Mouse (Mus musculus): Measurements from ENCODE around the gene Olfr95. TPM values are rescaled to one million over a fixed set of nuclear protein-coding genes. Genes with fewer than 3 reads are reported as not detected.

The Olfr95 gene
- polyA plus RNA-seq, 1 experiment from 2014 or later: not detected

DNA sequence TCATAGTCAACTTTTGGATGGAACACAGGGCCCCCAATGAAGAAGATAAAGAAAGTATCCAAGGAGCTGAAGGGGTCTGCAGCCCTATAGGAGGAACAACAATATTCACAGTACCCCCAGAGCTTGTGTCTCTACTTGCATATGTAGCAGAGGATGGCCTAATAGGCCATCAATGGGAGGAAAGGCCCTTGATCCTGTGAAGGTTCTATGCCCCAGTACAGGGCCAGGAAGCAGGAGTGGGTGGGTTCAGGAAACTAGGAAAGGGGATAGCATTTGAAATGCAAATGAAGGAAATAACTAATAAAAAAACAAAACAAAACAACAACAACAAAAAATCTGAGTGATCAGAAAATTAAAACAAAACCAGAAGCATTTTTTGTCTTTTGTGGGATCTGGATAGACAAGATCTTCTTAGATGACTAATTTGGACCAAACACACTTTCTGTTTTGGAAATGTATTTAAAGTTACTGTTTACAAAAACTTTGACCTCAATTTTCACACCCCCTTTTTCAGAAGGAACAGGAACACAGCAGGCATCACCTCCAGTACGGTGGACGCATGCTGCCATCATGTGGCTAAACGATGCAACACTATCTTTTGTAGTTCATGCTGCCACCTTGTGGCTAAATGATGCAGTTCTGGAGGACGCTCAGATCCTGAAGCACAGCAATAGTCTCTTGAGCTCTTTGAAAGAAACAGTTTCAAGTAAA, 9.6 kb downstream of the Olfr95 start:
- H3K36me3 ChIP-seq (replicated peaks): no peaks in the 10 kb centered on the region
- H3K27me3 ChIP-seq: peaks cover 6% of the 10 kb centered on the region
- no peak overlapping the region for H3K4me2 ChIP-seq
- H3K4me3 ChIP-seq (replicated peaks): no peak overlapping the region
- under 1% methylated on average over 4 of the region's 4 CpGs for WGBS (ENCODE audit: insufficient replicate concordance)
- H3K9me3 ChIP-seq (replicated peaks): no peaks in the 10 kb centered on the region
- H3K9ac ChIP-seq: no peak overlapping the region
- no peak overlapping the region for H3K27ac ChIP-seq (replicated peaks)
- no peaks in the 10 kb centered on the region for H3K4me1 ChIP-seq (replicated peaks)
- no peak for ATAC-seq (ENCODE audit: insufficient read depth)

DNA sequence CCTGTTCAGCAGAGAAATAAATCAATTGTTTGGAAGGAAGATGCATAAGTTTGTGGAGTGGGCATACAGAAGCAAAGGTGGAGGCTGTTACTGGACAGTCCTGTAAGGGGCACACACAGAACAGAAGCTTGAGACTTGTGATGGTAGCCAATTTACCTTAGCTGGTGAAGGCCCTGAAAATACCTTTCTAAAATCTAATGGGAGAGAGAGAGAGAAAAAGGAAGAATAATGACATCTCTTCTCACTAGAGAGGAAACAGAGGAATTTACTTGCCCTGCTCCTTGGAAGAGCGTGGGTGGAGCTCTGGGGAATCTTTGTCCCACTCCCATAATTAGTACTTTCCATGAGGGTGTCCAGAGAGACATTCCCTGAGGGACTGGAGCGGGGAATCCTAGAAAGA, 12.0 kb downstream of the Olfr95 start, which contains the start of gene Olfr94:
TSS of gene Olfr94 (minus strand) at position 101 of the 400 bp plus-strand sequence.
- Histone ChIP-seq H3K4me2 (no peak within 1 kb of the TSS), H3K4me3 (replicated peaks) (no peak within 1 kb of the TSS)
- WGBS (ENCODE audit: insufficient replicate concordance): 65% methylated on average over 2 of the region's 2 CpGs

DNA sequence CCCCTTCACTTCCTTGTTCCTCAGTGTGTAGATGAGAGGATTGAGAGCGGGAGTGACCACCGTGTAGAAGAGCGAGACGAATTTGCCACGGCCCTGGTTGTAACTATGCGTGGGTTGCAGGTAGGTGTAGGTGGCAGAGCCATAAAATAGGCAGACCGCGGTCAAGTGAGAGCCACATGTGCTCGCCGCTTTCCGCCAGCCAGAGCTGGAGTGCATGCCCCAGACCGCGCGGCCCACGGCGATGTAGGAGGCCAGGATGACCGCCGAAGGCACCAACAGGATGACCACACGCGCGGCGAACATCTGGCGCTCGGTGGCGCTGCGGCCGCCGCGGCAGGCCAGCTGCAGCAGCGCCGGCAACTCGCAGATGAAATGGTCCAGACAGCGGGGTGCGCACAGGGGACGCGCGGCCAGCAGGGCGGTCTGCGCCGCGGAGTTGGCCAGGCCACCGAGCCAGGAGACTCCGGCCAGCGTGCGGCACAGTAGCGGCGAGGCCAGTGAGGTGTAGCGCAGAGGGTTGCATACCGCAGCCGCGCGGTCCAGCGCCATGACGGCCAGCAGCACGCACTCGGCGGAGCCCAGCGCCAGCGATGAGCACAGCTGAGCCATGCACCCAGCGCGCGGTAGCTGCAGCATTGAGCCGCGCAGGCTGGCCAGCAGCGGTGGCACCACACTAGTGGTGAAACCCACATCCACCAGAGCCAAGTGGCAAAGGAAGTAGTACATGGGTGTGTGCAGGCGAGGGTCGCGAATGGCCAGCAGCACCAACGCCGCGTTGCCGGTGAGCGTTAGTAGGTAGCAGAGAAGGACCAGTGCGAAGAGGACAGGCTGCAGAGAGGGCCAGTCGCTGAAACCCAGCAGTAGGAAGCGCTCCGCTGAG, 15.8 kb downstream of the Olfr95 start:
- WGBS (ENCODE audit: insufficient replicate concordance): 2% methylated on average over 77 of the region's 77 CpGs
- Histone ChIP-seq H3K36me3 (replicated peaks) (no peaks in the 10 kb centered on the region), H3K27ac (replicated peaks) (no peak overlapping the region), H3K9ac (no peak overlapping the region), H3K4me1 (replicated peaks) (no peaks in the 10 kb centered on the region), H3K9me3 (replicated peaks) (no peaks in the 10 kb centered on the region), H3K27me3 (peaks cover 41% of the 10 kb centered on the region), H3K4me2 (peak overlapping the region; percentile 51), H3K4me3 (replicated peaks) (peak overlapping the region; percentile 22; the same call in 1 of the 2 replicates)
- no peak for ATAC-seq (ENCODE audit: insufficient read depth)

More for the DNA sequence above, 12.0 kb downstream of the Olfr95 start, which contains the start of gene Olfr94:
- Histone ChIP-seq H3K4me1 (replicated peaks) (no peaks in the 10 kb centered on the region), H3K9ac (no peak within 1 kb of the TSS), H3K27me3 (peaks cover 30% of the 10 kb centered on the region), H3K36me3 (replicated peaks) (no peaks in the 10 kb centered on the region), H3K27ac (replicated peaks) (no peak within 1 kb of the TSS), H3K9me3 (replicated peaks) (no peaks in the 10 kb centered on the region)
- no peak for ATAC-seq (ENCODE audit: insufficient read depth)

DNA sequence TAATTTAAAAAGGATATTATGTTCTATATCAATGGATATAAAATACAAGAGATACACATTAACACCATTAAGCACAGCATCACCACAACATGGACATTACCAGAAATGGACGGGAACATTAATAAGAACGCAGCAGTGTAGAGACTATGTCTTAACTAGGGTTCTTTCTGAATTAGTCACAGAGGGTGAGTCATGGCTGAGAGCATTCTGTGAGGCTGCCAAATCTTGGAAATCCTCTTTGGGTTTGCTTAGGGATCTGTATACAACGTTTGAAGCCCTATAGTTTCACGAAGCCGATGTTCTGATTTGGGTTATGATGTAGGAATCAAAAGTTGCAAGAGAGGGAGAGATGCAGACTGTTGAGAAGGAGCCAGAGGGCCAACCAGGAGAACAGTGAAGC, 18.1 kb downstream of the Olfr95 start:
- ATAC-seq (ENCODE audit: insufficient read depth): no peak
- 69% methylated on average over 5 of the region's 5 CpGs for WGBS (ENCODE audit: insufficient replicate concordance)
- no peaks in the 10 kb centered on the region for H3K9me3 ChIP-seq (replicated peaks)

DNA sequence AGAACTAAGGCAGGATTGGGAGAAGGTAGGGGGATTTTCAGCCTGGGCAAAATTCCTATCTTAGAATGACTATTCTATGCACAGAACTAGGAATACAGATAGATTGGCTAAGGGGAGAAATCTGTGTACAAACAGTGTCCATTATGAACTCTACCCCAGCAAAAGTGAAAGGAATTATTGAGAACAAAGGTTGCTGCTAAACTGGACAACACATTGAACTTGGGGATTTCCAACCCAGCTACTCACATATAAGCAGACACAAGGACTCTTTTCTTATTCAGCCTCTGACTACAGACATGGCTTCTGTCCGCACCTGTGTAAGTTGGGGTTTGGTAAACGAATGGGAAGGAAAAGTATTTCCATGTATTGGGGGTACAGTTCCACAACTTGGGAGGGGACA, 19.3 kb downstream of the Olfr95 start, which contains the start of gene Ubd:
TSS of gene Ubd (plus strand) at position 237 of the 400 bp plus-strand sequence.
- no peak for ATAC-seq (ENCODE audit: insufficient read depth)

More for the DNA sequence above, 18.1 kb downstream of the Olfr95 start:
- Histone ChIP-seq H3K27ac (replicated peaks) (no peak overlapping the region), H3K4me1 (replicated peaks) (no peaks in the 10 kb centered on the region), H3K4me3 (replicated peaks) (no peak overlapping the region), H3K9ac (no peak overlapping the region), H3K27me3 (peaks cover 41% of the 10 kb centered on the region), H3K4me2 (no peak overlapping the region), H3K36me3 (replicated peaks) (no peaks in the 10 kb centered on the region)

DNA sequence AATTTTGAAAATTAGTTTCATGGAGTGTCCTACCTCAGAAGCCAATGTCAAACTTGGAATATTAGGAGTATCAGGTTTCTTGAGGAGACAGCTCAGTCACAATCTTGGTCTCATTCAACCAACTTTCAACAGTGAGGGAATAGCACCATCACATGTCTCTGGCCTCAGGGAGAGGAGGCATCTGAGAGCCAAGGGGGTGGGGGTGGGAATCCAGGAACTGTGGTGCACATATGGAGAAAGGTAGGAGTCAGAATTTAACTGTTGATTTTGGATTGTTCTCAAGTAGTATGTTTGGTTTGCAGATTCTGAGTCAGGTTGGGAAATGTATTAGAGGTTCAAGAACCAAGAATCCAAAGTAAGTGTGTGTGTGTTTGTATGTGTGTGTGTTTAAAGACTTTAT, 19.9 kb downstream of the Olfr95 start:
- Histone ChIP-seq H3K9ac (no peak overlapping the region), H3K4me3 (replicated peaks) (no peak overlapping the region), H3K27ac (replicated peaks) (no peak overlapping the region), H3K4me2 (no peak overlapping the region), H3K27me3 (peaks cover 32% of the 10 kb centered on the region), H3K4me1 (replicated peaks) (no peaks in the 10 kb centered on the region), H3K36me3 (replicated peaks) (no peaks in the 10 kb centered on the region), H3K9me3 (replicated peaks) (no peaks in the 10 kb centered on the region)
- no peak for ATAC-seq (ENCODE audit: insufficient read depth)

More for the DNA sequence above, 19.3 kb downstream of the Olfr95 start, which contains the start of gene Ubd:
- Histone ChIP-seq H3K9me3 (replicated peaks) (no peaks in the 10 kb centered on the region), H3K36me3 (replicated peaks) (no peaks in the 10 kb centered on the region), H3K9ac (no peak within 1 kb of the TSS), H3K27ac (replicated peaks) (no peak within 1 kb of the TSS), H3K4me2 (no peak within 1 kb of the TSS), H3K4me3 (replicated peaks) (no peak within 1 kb of the TSS), H3K27me3 (peaks cover 38% of the 10 kb centered on the region), H3K4me1 (replicated peaks) (no peaks in the 10 kb centered on the region)
- 60% methylated on average over 2 of the region's 2 CpGs for WGBS (ENCODE audit: insufficient replicate concordance)

DNA sequence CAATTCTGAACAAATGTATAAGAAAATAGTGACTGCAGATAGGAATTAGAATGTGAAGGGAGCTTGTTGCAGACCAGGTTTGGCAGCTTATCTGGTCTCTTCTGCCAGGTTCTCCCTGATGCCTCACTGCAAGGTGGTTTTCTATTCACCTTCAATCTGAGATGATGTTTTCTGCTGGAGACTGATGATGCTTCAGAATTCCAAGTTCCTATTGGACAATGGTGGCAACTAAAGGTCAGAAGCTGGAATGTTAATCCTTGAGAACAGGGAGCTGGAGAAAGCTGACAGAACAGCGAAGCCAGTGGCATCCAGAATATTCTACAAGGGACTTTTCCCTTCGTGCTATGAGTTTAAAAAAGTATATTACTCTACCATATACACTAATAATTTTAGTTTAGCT, 22.2 kb downstream of the Olfr95 start:
- WGBS (ENCODE audit: insufficient replicate concordance): 33% methylated on average over 2 of the region's 2 CpGs
- H3K36me3 ChIP-seq (replicated peaks): no peaks in the 10 kb centered on the region
- no peak overlapping the region for H3K4me3 ChIP-seq (replicated peaks)
- H3K27ac ChIP-seq (replicated peaks): no peak overlapping the region
- peaks cover 9% of the 10 kb centered on the region for H3K27me3 ChIP-seq
- H3K4me1 ChIP-seq (replicated peaks): no peaks in the 10 kb centered on the region
- no peak overlapping the region for H3K9ac ChIP-seq
- H3K9me3 ChIP-seq (replicated peaks): no peaks in the 10 kb centered on the region
- no peak overlapping the region for H3K4me2 ChIP-seq
- ATAC-seq (ENCODE audit: insufficient read depth): no peak

DNA sequence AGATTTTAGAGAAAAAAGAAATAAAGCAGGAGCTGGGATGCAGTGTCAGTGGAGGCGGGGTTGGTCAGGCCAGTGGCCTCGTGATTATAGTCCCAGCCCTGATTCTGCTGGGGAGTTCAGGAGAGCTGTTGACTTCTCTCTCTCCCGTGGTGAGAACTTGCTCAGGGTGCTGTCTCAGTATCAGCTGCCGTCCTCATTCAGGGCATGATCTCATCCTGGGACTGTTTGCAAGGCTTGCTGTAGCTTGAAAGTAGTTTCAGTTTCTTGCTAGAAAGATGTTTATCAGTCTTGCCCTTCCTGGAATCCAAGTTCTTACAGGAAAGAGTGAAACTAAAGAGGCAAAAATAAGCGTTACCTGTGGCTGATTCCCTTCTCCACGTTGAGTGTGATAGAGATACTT, 27.4 kb downstream of the Olfr95 start:
- WGBS (ENCODE audit: insufficient replicate concordance): 19% methylated on average over 6 of the region's 6 CpGs
- no peak for ATAC-seq (ENCODE audit: insufficient read depth)
- no peak overlapping the region for H3K9ac ChIP-seq

DNA sequence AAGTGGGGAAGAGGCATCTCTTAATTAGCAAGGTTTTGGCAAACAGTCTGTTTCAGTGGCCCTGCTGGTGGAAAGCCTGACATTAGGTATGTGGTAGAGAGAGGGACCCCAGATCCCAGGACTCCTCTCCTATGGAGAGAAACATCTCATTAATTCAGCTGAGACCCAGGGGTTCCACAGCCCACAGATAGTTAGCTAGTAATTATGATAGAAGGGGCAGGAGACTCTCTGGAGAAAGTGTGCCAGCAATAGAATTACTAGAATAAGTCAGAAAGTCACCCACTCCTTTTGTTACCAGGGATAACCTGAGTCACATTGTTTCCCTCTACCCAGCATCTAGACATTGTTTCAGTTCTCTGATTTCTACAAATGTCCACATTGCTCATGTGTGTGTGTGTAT, 51.5 kb downstream of the Olfr95 start, which contains the start of gene Olfr93:
TSS of gene Olfr93 (minus strand) at position 101 of the 400 bp plus-strand sequence.
- no peaks in the 10 kb centered on the region for H3K27me3 ChIP-seq
- no peak within 1 kb of the TSS for H3K4me2 ChIP-seq
- no peaks in the 10 kb centered on the region for H3K9me3 ChIP-seq (replicated peaks)
- H3K36me3 ChIP-seq (replicated peaks): no peaks in the 10 kb centered on the region
- no peak within 1 kb of the TSS for H3K9ac ChIP-seq
- H3K4me1 ChIP-seq (replicated peaks): no peaks in the 10 kb centered on the region
- H3K27ac ChIP-seq (replicated peaks): no peak within 1 kb of the TSS
- ATAC-seq (ENCODE audit: insufficient read depth): no peak
- no peak within 1 kb of the TSS for H3K4me3 ChIP-seq (replicated peaks)

More for the DNA sequence above, 27.4 kb downstream of the Olfr95 start:
- Histone ChIP-seq H3K4me2 (no peak overlapping the region), H3K27ac (replicated peaks) (no peak overlapping the region), H3K27me3 (no peaks in the 10 kb centered on the region), H3K4me3 (replicated peaks) (no peak overlapping the region), H3K36me3 (replicated peaks) (no peaks in the 10 kb centered on the region), H3K9me3 (replicated peaks) (no peaks in the 10 kb centered on the region), H3K4me1 (replicated peaks) (no peaks in the 10 kb centered on the region)

Measured in liver, embryonic 15.5 days (tissue).